Mouse (Mus musculus) midbrain, embryonic 16.5 days (tissue): ENCODE data around the gene Gpr3. TPM values are rescaled to one million over a fixed set of nuclear protein-coding genes. Genes with fewer than 3 reads are reported as not detected.
A peak's percentile ranks its signal among the peaks of the same experiment; 100 is the strongest.

Experiments used
- ATAC-seq: fragments of 200-750 bp; cut with Nextera tagmentation; 2 replicates; pipeline ENCODE4 v1.8.0; 2017; ENCODE audit warnings: moderate TSS enrichment
- H3K27ac ChIP-seq: fragments of 300-500 bp; sonication (generic); 2 replicates; pipeline ENCODE4 v1.5.1; 2014; ENCODE audit warnings: mild to moderate bottlenecking, low read length, mixed read lengths
- H3K27me3 ChIP-seq: fragments of 300-500 bp; sonication (generic); 2 replicates; pipeline ENCODE4 v1.6.1; 2014; ENCODE audit warnings: low read depth, low read length, mixed read lengths; ENCODE audit not compliant: control insufficient read depth, insufficient read depth
- H3K36me3 ChIP-seq: fragments of 300-500 bp; sonication (generic); 2 replicates; pipeline ENCODE4 v1.6.1; 2014; ENCODE audit warnings: mild to moderate bottlenecking, low read length, moderate library complexity, mixed read lengths; ENCODE audit not compliant: control insufficient read depth, insufficient read depth
- H3K4me1 ChIP-seq: fragments of 300-500 bp; sonication (generic); 2 replicates; pipeline ENCODE4 v1.6.1; 2014; ENCODE audit warnings: mild to moderate bottlenecking, low read length, mixed read lengths; ENCODE audit not compliant: control insufficient read depth, insufficient read depth
- H3K4me2 ChIP-seq: fragments of 300-500 bp; sonication (generic); 2 replicates; pipeline ENCODE4 v1.6.1; 2014; ENCODE audit warnings: mild to moderate bottlenecking, low read length, mixed read lengths
- H3K4me3 ChIP-seq: fragments of 300-500 bp; sonication (generic); 2 replicates; pipeline ENCODE4 v1.5.1; 2014; ENCODE audit warnings: low read depth, mild to moderate bottlenecking, low read length, moderate library complexity, mixed read lengths
- H3K9ac ChIP-seq: fragments of 300-500 bp; sonication (generic); 2 replicates; pipeline ENCODE4 v1.6.1; 2014; ENCODE audit warnings: low read depth, low read length, mixed read lengths
- H3K9me3 ChIP-seq: fragments of 300-500 bp; sonication (generic); replicated peaks from 2 replicates; pipeline ENCODE4 v1.6.1; 2014; ENCODE audit warnings: mild to moderate bottlenecking, low read length, mixed read lengths; ENCODE audit not compliant: control insufficient read depth, poor library complexity, severe bottlenecking
- whole genome bisulfite sequencing: fragments of 180-500 bp; shearing (Covaris S2); extraction: QIAGEN DNeasy Blood & Tissue Kit; methylation state at CpG from one replicate; pipeline ENCODE4 v1.1.7; 2014; 5-methylcytosine and 5-hydroxymethylcytosine counted together
- polyA plus RNA-seq: library from polyadenylated mRNA; unstranded; fragments of >200 nt; fragmentation: Nextera tagmentation; extraction: Ambion mirVana; gene quantifications from 2 replicates; pipeline ENCODE4 v1.2.1, GENCODE M21; 2015

Gpr3 gene
- 1.5 and 2.0 TPM in 2 replicates for polyA plus RNA-seq

GRCm38 (mm10) chr4:133211751-133212561, at the start of gene Gpr3, which contains the start of gene Cd164l2:
Gene Gpr3, minus strand, starts transcription at chr4:133212536.
Gene Cd164l2, plus strand, starts transcription at chr4:133212131.
- Histone ChIP-seq H3K27ac (no peak within 1 kb of the TSS), H3K9ac (peak within 1 kb of the TSS; percentile 78), H3K4me1 (peaks cover 8% of the 10 kb centered on the region), H3K4me2 (peak within 1 kb of the TSS; percentile 98), H3K4me3 (peak within 1 kb of the TSS; percentile 75), H3K27me3 (peaks cover 13% of the 10 kb centered on the region), H3K36me3 (no peaks in the 10 kb centered on the region), H3K9me3 (no peaks in the 10 kb centered on the region)
- peak; percentile 68 for ATAC-seq
- whole genome bisulfite sequencing, result 1% methylated on average over 50 of the region's 52 CpGs

- 55% methylated on average over 10 of the region's 10 CpGs for WGBS
- ATAC-seq, result no peak
- peaks cover 31% of the 10 kb centered on the region for H3K36me3 ChIP-seq
- H3K9me3 ChIP-seq, result no peaks in the 10 kb centered on the region
- H3K27ac ChIP-seq, result no peak overlapping the region
- no peak overlapping the region for H3K4me2 ChIP-seq
- no peak overlapping the region for H3K4me3 ChIP-seq
- no peaks in the 10 kb centered on the region for H3K4me1 ChIP-seq
- H3K27me3 ChIP-seq, result no peaks in the 10 kb centered on the region
- no peak overlapping the region for H3K9ac ChIP-seq
These were observed 49.5 kb upstream of the Gpr3 start for GRCm38 (mm10) chr4:133261641-133262374.

- H3K9ac ChIP-seq, result no peak overlapping the region
- H3K4me2 ChIP-seq, result no peak overlapping the region
- no peaks in the 10 kb centered on the region for H3K9me3 ChIP-seq
- WGBS, result 83% methylated on average over 12 of the region's 12 CpGs
- H3K27me3 ChIP-seq, result no peaks in the 10 kb centered on the region; the same call in 1 of the 2 replicates
- H3K27ac ChIP-seq, result no peak overlapping the region
- no peaks in the 10 kb centered on the region for H3K4me1 ChIP-seq
- no peak overlapping the region for H3K4me3 ChIP-seq
- no peak for ATAC-seq
- H3K36me3 ChIP-seq, result no peaks in the 10 kb centered on the region
These were observed 45.6 kb upstream of the Gpr3 start for GRCm38 (mm10) chr4:133257798-133258408.

GRCm38 (mm10) chr4:133257230-133257629, 44.9 kb upstream of the Gpr3 start:
- 39% methylated on average over 12 of the region's 12 CpGs for WGBS
- no peak for ATAC-seq
- Histone ChIP-seq H3K4me2 (no peak overlapping the region), H3K9me3 (no peaks in the 10 kb centered on the region), H3K9ac (no peak overlapping the region), H3K4me3 (no peak overlapping the region), H3K36me3 (no peaks in the 10 kb centered on the region), H3K4me1 (no peaks in the 10 kb centered on the region), H3K27ac (no peak overlapping the region), H3K27me3 (peaks cover 4% of the 10 kb centered on the region; the same call in 1 of the 2 replicates)

- Histone ChIP-seq H3K4me1 (no peaks in the 10 kb centered on the region), H3K27me3 (peaks cover 8% of the 10 kb centered on the region), H3K4me3 (no peak overlapping the region), H3K4me2 (no peak overlapping the region), H3K9me3 (no peaks in the 10 kb centered on the region), H3K27ac (no peak overlapping the region), H3K36me3 (no peaks in the 10 kb centered on the region), H3K9ac (no peak overlapping the region)
- WGBS, result 15% methylated on average over 23 of the region's 24 CpGs
- no peak for ATAC-seq
These were observed 44.5 kb upstream of the Gpr3 start for GRCm38 (mm10) chr4:133256820-133257219.

GRCm38 (mm10) chr4:133255392-133255791, 43.1 kb upstream of the Gpr3 start:
- 64% methylated on average over 6 of the region's 6 CpGs for WGBS
- Histone ChIP-seq H3K4me3 (no peak overlapping the region), H3K27ac (no peak overlapping the region), H3K9me3 (no peaks in the 10 kb centered on the region), H3K4me2 (no peak overlapping the region), H3K4me1 (peaks cover 4% of the 10 kb centered on the region; the same call in 1 of the 2 replicates), H3K36me3 (no peaks in the 10 kb centered on the region), H3K9ac (no peak overlapping the region), H3K27me3 (peaks cover 17% of the 10 kb centered on the region)
- ATAC-seq, result no peak

GRCm38 (mm10) chr4:133253412-133253811, 41.1 kb upstream of the Gpr3 start:
- no peak for ATAC-seq
- Histone ChIP-seq H3K4me2 (no peak overlapping the region), H3K36me3 (no peaks in the 10 kb centered on the region), H3K4me3 (no peak overlapping the region), H3K4me1 (peaks cover 4% of the 10 kb centered on the region; the same call in 1 of the 2 replicates), H3K9ac (no peak overlapping the region), H3K9me3 (no peaks in the 10 kb centered on the region), H3K27me3 (peaks cover 31% of the 10 kb centered on the region), H3K27ac (no peak overlapping the region)
- WGBS, result 79% methylated on average over 12 of the region's 12 CpGs

- 30% methylated on average over 4 of the region's 4 CpGs for WGBS
- Histone ChIP-seq H3K27me3 (peaks cover 42% of the 10 kb centered on the region), H3K27ac (no peak overlapping the region), H3K4me2 (no peak overlapping the region), H3K4me3 (no peak overlapping the region), H3K9ac (no peak overlapping the region), H3K9me3 (no peaks in the 10 kb centered on the region), H3K36me3 (no peaks in the 10 kb centered on the region), H3K4me1 (peaks cover 4% of the 10 kb centered on the region; the same call in 1 of the 2 replicates)
- no peak for ATAC-seq
These were observed 39.8 kb upstream of the Gpr3 start for GRCm38 (mm10) chr4:133252089-133252488.
